Mouse (Mus musculus) forelimb bud, embryonic 11.5 days (tissue): ENCODE measurements around the gene Micu1.
A peak's percentile ranks its signal among the peaks of the same experiment; 100 is the strongest.

ENCODE experiments used
- DNase-seq: peaks from one replicate; pipeline ENCODE4 v3.0.0-alpha.2; 2012; ENCODE audit warnings: low read depth, low spot score

The Micu1 gene

DNA sequence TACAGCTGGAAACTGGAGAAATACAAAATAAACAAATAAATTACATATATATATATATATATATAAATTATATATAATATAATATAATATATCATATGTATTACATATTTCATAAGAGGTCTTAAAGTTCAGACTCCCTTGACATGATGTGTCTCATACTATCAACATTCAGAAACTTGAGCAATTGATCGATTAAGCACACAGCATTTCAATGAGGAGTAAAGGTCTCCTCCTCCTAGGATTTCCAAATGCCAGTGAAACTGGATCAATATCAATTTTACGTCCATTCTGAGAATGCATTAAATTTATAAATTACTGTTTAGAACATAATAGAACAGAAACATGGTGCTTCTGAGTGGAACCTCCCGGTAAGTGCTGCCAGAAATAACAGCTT, 71.9 kb downstream of the Micu1 start:
- no peak for DNase-seq

GRCm38 (mm10) chr10:59777246-59777645, 75.0 kb downstream of the Micu1 start:
- no peak for DNase-seq

DNA sequence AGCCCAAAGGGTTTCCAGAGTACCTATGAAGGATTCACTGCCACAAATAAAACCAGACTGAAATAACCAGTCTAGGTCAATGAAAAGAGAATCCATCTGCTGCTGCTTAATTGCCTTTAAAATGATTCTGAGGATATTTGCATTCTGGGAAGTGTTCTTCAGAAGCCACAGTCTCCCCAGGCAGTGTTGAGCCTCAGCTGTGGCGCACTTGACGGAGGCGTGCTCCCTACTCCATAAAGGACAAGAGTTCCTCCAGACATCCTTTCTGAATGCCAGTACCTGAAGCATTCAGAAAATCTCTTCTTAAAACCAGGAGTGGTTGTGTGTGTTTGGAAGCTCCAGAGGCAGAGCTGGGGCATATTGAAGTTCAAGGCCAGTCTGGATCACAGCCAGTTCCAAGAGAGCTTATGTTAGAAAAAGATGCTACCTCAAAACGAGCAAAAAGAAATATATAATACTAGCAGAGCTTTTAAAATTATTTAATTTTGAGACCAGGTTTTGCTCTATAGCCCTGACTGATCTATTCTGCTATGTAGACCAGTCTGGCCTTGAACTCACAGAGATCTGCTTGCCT, 75.9 kb downstream of the Micu1 start:
- DNase-seq: no peak

- no peak for DNase-seq
Observed at GRCm38 (mm10) chr10:59780698-59781097, 78.4 kb downstream of the Micu1 start.

- DNase-seq: peak; percentile 28
Observed at GRCm38 (mm10) chr10:59781205-59781931, 79.1 kb downstream of the Micu1 start.

- peak; percentile 35 for DNase-seq
Observed at GRCm38 (mm10) chr10:59784731-59785685, 82.7 kb downstream of the Micu1 start.

GRCm38 (mm10) chr10:59786289-59786688, 84.0 kb downstream of the Micu1 start:
- DNase-seq: no peak

GRCm38 (mm10) chr10:59787140-59787800, 85.0 kb downstream of the Micu1 start:
- no peak for DNase-seq

DNA sequence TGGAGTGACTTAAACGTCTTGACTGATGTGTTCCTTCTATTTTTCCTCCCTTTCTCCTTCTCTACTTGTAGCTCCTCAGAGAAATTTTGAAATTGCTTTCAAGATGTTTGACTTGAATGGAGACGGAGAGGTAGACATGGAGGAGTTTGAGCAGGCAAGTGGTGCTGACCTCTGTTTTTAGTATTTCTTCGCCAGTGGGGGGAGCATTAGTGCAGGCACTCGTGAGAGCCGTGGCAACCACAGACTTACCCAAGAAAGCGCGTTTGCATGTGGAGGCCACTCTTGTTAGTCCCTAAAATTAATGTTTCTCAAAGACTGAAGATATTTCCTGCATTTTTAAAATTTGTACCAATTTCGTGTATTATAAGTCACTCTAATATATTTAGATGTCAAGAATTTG, 85.6 kb downstream of the Micu1 start:
- no peak for DNase-seq

- DNase-seq: no peak
Observed at GRCm38 (mm10) chr10:59790291-59790929, 88.1 kb downstream of the Micu1 start.

- DNase-seq: no peak
Observed at GRCm38 (mm10) chr10:59791896-59792295, 89.6 kb downstream of the Micu1 start.

- DNase-seq: no peak
Observed at GRCm38 (mm10) chr10:59792575-59793176, 90.4 kb downstream of the Micu1 start.

DNA sequence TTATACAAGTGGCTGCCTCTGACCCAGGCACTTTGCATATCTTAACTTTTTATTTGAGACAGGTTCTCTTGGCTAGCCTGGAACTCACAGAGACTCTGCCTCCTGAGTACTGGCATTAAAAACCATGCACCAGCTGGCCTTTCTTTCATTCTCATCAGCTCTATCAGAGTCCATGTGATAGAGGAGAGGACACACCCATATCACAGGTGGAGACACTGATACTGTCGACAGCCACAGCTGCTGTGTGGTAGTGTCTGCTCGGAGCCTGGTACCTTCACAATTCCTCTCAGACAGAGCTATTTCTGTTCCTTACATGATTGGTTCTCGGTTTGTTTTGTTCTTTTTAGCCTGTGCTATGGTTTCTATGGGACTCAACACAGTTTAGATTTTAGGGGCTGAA, 91.2 kb downstream of the Micu1 start:
- no peak for DNase-seq

GRCm38 (mm10) chr10:59795085-59795484, 92.8 kb downstream of the Micu1 start:
- no peak for DNase-seq

DNA sequence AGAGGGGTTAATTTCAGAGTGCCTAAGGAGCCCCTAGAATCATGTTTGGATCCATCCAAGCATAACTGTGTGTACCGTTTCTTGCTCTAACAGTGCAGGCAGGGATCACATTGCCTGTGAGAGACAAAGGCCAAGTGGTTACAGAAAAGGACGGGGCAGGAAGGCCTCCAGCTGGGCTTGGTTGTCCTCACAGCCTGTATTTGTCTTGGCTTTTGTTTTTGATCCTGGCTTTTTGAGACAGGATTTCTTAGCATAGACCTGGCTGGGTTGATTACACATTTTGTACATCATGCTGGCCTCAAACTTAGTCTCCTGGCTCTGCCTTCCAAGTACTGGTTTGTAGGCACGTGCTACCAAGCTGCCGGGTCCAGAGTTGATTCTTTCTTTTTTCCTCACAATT, 93.6 kb downstream of the Micu1 start:
- no peak for DNase-seq

DNA sequence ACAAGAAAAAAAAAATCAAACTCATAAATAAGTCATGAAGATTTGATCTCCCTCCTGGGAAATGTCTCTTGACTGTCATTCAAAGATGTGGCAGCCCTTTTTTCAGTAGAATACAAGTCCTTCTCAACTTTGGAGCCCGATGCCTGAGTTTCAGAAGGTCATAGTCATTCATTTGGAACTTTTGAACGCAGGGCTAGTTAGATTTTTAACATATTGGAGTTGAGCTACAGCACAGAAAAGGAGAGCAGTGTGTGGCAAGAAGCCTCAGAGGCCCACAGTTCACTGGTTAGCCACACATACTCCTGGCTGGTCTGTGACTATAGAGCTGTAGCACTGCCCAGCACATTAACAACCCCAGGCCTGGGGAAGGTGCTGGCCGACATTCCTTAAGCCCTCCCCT, 96.1 kb downstream of the Micu1 start:
- no peak for DNase-seq

DNA sequence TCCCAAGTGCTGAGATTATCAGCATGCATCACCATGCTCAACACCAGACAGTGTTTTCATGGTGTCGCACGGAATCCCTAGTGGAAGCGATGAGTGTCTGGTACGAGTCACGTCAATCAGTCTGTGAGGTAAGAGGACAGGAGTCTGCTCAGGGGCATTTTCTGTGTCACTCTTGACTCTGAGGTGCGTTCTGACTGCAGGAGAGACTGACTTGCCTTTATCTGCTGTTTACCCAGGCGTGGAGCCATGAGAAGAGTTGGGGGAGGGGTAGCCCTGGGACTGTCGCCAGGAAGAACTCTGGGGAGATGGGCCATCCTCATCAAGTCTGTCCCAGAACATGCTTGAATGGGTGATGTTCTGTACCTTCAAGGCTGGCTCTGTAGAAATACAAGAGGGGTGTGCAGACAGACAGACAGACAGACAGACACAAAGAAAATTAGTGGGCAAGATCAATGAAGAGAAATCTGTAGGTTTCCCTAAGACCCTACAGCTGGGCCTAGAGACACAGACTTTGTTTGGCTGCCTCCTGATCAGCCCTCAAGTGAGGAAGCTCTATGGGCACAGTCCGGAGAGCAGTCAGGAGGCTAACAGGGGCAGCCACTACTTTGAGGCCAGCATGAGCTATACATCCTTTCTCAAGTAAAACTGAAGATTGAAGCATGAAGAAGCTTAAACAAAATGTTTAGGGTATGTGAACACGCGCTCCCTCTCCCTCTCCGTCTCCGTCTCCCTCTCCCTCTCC, 97.2 kb downstream of the Micu1 start:
- DNase-seq: no peak

GRCm38 (mm10) chr10:59800159-59800558, 97.9 kb downstream of the Micu1 start:
- no peak for DNase-seq

- DNase-seq: no peak
Observed at GRCm38 (mm10) chr10:59800826-59801501, 98.7 kb downstream of the Micu1 start.

GRCm38 (mm10) chr10:59808677-59809076, 106.4 kb downstream of the Micu1 start:
- no peak for DNase-seq
